Mouse (Mus musculus) brown adipose tissue, adult 24 weeks (tissue): Measurements from ENCODE around the gene Zfp970. TPM values are rescaled to one million over a fixed set of nuclear protein-coding genes. Genes with fewer than 3 reads are reported as not detected.
"Not testable (repeated sequence)": the region's sequence is repeated elsewhere in the genome, so short reads cannot be mapped to it uniquely, and the experiment has no call there.

Source experiments
- H3K27ac ChIP-seq: fragments of 200-500 bp; replicated peaks from 2 replicates; pipeline ENCODE4 v1.5.1; 2012; ENCODE audit warnings: low read depth, mild to moderate bottlenecking, low read length
- H3K4me1 ChIP-seq: fragments of 200-500 bp; 2 replicates; pipeline ENCODE4 v1.6.1; 2012; ENCODE audit warnings: low read length, mixed read lengths; ENCODE audit not compliant: control insufficient read depth, insufficient read depth, insufficient read length
- H3K4me3 ChIP-seq: fragments of 200-500 bp; 2 replicates; pipeline ENCODE4 v1.5.1; 2012; ENCODE audit warnings: low read depth, mild to moderate bottlenecking, low read length, moderate library complexity; ENCODE audit not compliant: insufficient read depth
- polyA plus RNA-seq: library from polyadenylated mRNA; stranded (reverse); fragments of >200 nt; gene quantifications from 2 replicates; pipeline ENCODE4 v1.2.4, GENCODE M21; 2012; ENCODE audit not compliant: missing spikeins, insufficient read depth, insufficient read length

Gene Zfp970
- polyA plus RNA-seq, 1 experiment, result 26.1 TPM

DNA sequence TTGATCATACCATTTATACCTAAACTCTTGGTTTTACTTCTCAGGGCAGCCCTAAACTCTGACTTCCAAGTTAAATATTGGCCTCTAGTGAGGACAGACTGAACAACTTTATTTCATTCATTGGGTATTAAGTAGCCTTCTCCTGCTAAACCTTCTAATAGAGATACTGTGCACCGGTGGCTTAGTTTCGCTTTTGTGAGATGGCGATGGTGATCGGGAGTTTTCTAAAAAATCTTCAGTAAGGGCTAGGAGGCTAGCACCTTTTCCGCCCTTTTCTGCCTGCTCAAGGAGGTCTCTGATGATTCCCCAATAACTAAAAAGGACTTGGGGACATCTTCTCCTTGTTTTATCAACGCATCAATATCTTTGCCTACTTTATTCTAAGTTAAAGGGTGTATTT is 59.1 kb downstream of the Zfp970 start:
- H3K4me3 ChIP-seq, H3K4me1 ChIP-seq, H3K27ac ChIP-seq: not testable (repeated sequence)

DNA sequence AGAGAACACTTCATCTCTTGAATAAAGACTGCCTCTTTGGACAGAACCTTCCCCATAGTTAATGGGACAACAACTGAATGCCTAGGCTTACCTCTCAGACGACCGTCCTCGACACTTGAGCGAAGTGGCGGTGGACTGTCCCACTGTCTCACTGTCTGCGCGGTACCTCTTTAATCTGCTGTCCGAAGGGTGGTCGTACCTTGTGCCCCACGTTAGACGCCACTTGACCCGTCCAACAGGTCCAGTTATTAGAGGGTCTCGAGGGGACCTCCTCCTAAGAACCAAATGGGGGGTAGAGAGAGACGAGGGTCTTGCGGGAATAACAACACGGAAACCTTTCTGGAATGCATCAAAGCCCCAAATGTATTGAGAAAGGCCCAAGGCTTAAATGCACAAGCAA is 59.6 kb downstream of the Zfp970 start:
- H3K4me1 ChIP-seq, H3K4me3 ChIP-seq, H3K27ac ChIP-seq: not testable (repeated sequence)

Other genes starting within 250 kb of the Zfp970 start
- not detected in 2 replicates for gene Gm14409, start 197.7 kb upstream of the Zfp970 start, polyA plus RNA-seq
- 2.9 TPM in 1 of 2 replicates, not detected in the other for gene Gm14412, start 140.4 kb upstream of the Zfp970 start, polyA plus RNA-seq
- gene Gm14418, start 66.4 kb upstream of the Zfp970 start, polyA plus RNA-seq, result 10.1 and 19.0 TPM in 2 replicates
- gene Gm14403, start 33.5 kb downstream of the Zfp970 start, polyA plus RNA-seq, result 17.9 and 41.5 TPM in 2 replicates
- not detected in 2 replicates for gene Gm14406, start 113.5 kb downstream of the Zfp970 start, polyA plus RNA-seq